Comparison of ENCODE assay signal across 10 mouse cellular contexts in genomic region chr13:102698335-102698734, GRCm38 (mm10). TPM values are rescaled to one million over a fixed set of nuclear protein-coding genes. Genes with fewer than 3 reads are reported as not detected.
DNase-seq lines count a peak whose midpoint lies in the region; ATAC-seq and TF ChIP-seq lines count a peak whose summit lies in the region.
"Had no signal": no experiment of that assay in that cellular context is flagged by ENCODE, and none has a peak within 500 bp of the region (broad histone marks: within the 10 kb centered on the region; RNA-seq: fewer than 3 reads in every experiment).

No protein-coding gene starts in this region.

- 13% methylated on average over 10 of the region's 10 CpGs for WGBS in heart, adult 2 months
- 45% methylated on average over 10 of the region's 10 CpGs for WGBS in neural tube, embryonic 11.5 days
- 38% methylated on average over 10 of the region's 10 CpGs for WGBS in limb, embryonic 13.5 days

- H3K36me3 ChIP-seq in heart, adult 2 months (ENCODE audit: control insufficient read depth, insufficient read depth, low read length) = no peaks in the 10 kb centered on the region
- H3K36me3 ChIP-seq in neural tube, embryonic 11.5 days (ENCODE audit: control insufficient read depth, insufficient read depth, low read length) = no peaks in the 10 kb centered on the region
- no peaks in the 10 kb centered on the region for H3K36me3 ChIP-seq in limb, embryonic 13.5 days

- no peak for ATAC-seq in neural tube, embryonic 11.5 days (ENCODE audit: insufficient read depth, low FRiP score, low TSS enrichment)
- no peak for ATAC-seq in limb, embryonic 13.5 days (ENCODE audit: low FRiP score, low read depth)

- H3K4me2 ChIP-seq in neural tube, embryonic 11.5 days (ENCODE audit: low read depth) = 0 out of 2 replicates have a peak overlapping the region, but pooled peaks have one; percentile 2
- H3K4me2 ChIP-seq in limb, embryonic 13.5 days (replicated peaks) = peak overlapping the region; percentile 48

- DNase-seq in heart, adult 2 months = no peak
- DNase-seq in heart, postnatal 25 days (ENCODE audit: low spot score) = no peak
- DNase-seq in neural tube, embryonic 11.5 days (ENCODE audit: low spot score) = no peak
- no peak for DNase-seq in neural tube, embryonic 10.5 days (ENCODE audit: extremely low spot score, low spot score)
- no peak for DNase-seq in right cerebral cortex, postnatal 25 days
- no peak for DNase-seq in MN1 (ENCODE audit: low spot score)
- DNase-seq in spleen, postnatal 14 days (ENCODE audit: low spot score in 2 of 2) = no peak
- DNase-seq: thymus, postnatal 25 days had no signal

- no peaks in the 10 kb centered on the region for H3K79me2 ChIP-seq in heart, adult 2 months (replicated peaks; ENCODE audit: control insufficient read depth, insufficient read depth, low read length)

- TF ChIP-seq EP300 in heart, adult 2 months (IDR thresholded peaks at IDR 0.05; ENCODE audit: insufficient read depth, low read depth, low read length) = no peak

- H3K4me1 ChIP-seq in heart, adult 2 months (ENCODE audit: control insufficient read depth, insufficient read depth, low read length) = peaks cover 2% of the 10 kb centered on the region
- no peaks in the 10 kb centered on the region for H3K4me1 ChIP-seq in neural tube, embryonic 11.5 days (ENCODE audit: control insufficient read depth, insufficient read depth, low read length)
- H3K4me1 ChIP-seq in limb, embryonic 13.5 days = peaks cover 12% of the 10 kb centered on the region

- H3K27me3 ChIP-seq in heart, adult 2 months (ENCODE audit: control insufficient read depth, insufficient read depth, low read length) = no peaks in the 10 kb centered on the region
- H3K27me3 ChIP-seq in neural tube, embryonic 11.5 days (ENCODE audit: control insufficient read depth, insufficient read depth, low read length) = no peaks in the 10 kb centered on the region
- H3K27me3 ChIP-seq in limb, embryonic 13.5 days = no peaks in the 10 kb centered on the region

- no peak overlapping the region for H3K27ac ChIP-seq in heart, adult 2 months
- H3K27ac ChIP-seq in neural tube, embryonic 11.5 days (ENCODE audit: low read depth, low read length) = no peak overlapping the region
- H3K27ac ChIP-seq in limb, embryonic 13.5 days = no peak overlapping the region

- intact Hi-C loops in heart, adult 2 months (cut with DNase I) = no loop called here
- intact Hi-C loops in heart, postnatal 25 days (cut with DNase I) = no loop called here

- no peaks in the 10 kb centered on the region for H3K9me3 ChIP-seq in neural tube, embryonic 11.5 days (ENCODE audit: control insufficient read depth, low read length)
- H3K9me3 ChIP-seq in limb, embryonic 13.5 days = no peaks in the 10 kb centered on the region

- TF ChIP-seq CTCF in heart, adult 2 months (IDR thresholded peaks at IDR 0.05) = no peak

- no peak overlapping the region; the same call in 1 of the 2 replicates for H3K4me3 ChIP-seq in heart, adult 2 months
- no peak overlapping the region for H3K4me3 ChIP-seq in neural tube, embryonic 11.5 days (ENCODE audit: low read depth, low read length)
- no peak overlapping the region for H3K4me3 ChIP-seq in limb, embryonic 13.5 days
- H3K4me3 ChIP-seq: myocyte had no signal

- H3K9ac ChIP-seq in heart, adult 2 months (ENCODE audit: low read depth, low read length) = peak overlapping the region; percentile 10; the same call in 1 of the 2 replicates
- no peak overlapping the region for H3K9ac ChIP-seq in neural tube, embryonic 11.5 days (ENCODE audit: low read length)
- no peak overlapping the region; the same call in 1 of the 2 replicates for H3K9ac ChIP-seq in limb, embryonic 13.5 days

- TF ChIP-seq POLR2A in heart, adult 2 months (IDR thresholded peaks at IDR 0.05; ENCODE audit: insufficient read depth, low read depth, low read length) = no peak

RNA-seq across cellular contexts. Expression of gene Cd180, which starts 5.0 kb away (rescaled TPM):
- 1 to 10 TPM in 1 of 2 experiments, under 1 TPM in 1; 0.32 to 1.6 TPM for total RNA-seq in heart, adult 2 months (2021)
- polyA plus RNA-seq in heart, adult 2 months (2012; rRNA removed) = 0.70 and 1.3 TPM in 2 replicates
- total RNA-seq in heart, postnatal 25 days (2021) = 1 to 10 TPM in 1 of 2 experiments, under 1 TPM in 1; 0.57 to 1.1 TPM
- polyA plus RNA-seq in neural tube, embryonic 11.5 days (2014; fragmentation: Nextera tagmentation; extraction: Ambion mirVana) = 0.20 and 0.70 TPM in 2 replicates
- 0.36 and 0.64 TPM in 2 replicates for polyA plus RNA-seq in limb, embryonic 13.5 days (2015; fragmentation: Nextera tagmentation; extraction: Ambion mirVana)
